Mouse (Mus musculus) stomach, embryonic 16.5 days (tissue): ENCODE results near the gene Prr5l. TPM values are rescaled to one million over a fixed set of nuclear protein-coding genes. Genes with fewer than 3 reads are reported as not detected.

Experiments
- ATAC-seq: fragments of 200-750 bp; cut with Nextera tagmentation; 2 replicates; pipeline ENCODE4 v1.8.0; 2017; ENCODE audit warnings: moderate number of reproducible peaks, moderate TSS enrichment; ENCODE audit not compliant: insufficient read depth, low FRiP score
- H3K27ac ChIP-seq: fragments of 300-500 bp; sonication (generic); 2 replicates; pipeline ENCODE4 v1.5.1; 2014; ENCODE audit warnings: low read length
- H3K27me3 ChIP-seq: fragments of 300-500 bp; sonication (generic); 2 replicates; pipeline ENCODE4 v1.6.1; 2014; ENCODE audit warnings: low read length, control low read depth, mixed read lengths; ENCODE audit not compliant: control insufficient read depth, insufficient read depth
- H3K36me3 ChIP-seq: fragments of 300-500 bp; sonication (generic); 2 replicates; pipeline ENCODE4 v1.6.1; 2014; ENCODE audit warnings: low read length; ENCODE audit not compliant: control insufficient read depth, insufficient read depth
- H3K4me1 ChIP-seq: fragments of 300-500 bp; sonication (generic); 2 replicates; pipeline ENCODE4 v1.6.1; 2014; ENCODE audit warnings: low read length, control low read depth, mixed read lengths; ENCODE audit not compliant: control insufficient read depth, insufficient read depth
- H3K4me2 ChIP-seq: fragments of 300-500 bp; sonication (generic); 2 replicates; pipeline ENCODE4 v1.6.1; 2014; ENCODE audit warnings: low read depth, low read length, mixed read lengths
- H3K4me3 ChIP-seq: fragments of 300-500 bp; sonication (generic); replicated peaks from 2 replicates; pipeline ENCODE4 v1.5.1; 2014; ENCODE audit warnings: mild to moderate bottlenecking, low read length
- H3K9ac ChIP-seq: fragments of 300-500 bp; sonication (generic); 2 replicates; pipeline ENCODE4 v1.6.1; 2014; ENCODE audit warnings: low read length
- H3K9me3 ChIP-seq: fragments of 300-500 bp; sonication (generic); replicated peaks from 2 replicates; pipeline ENCODE4 v1.6.1; 2016; ENCODE audit warnings: low read length, control low read depth; ENCODE audit not compliant: control insufficient read depth
- WGBS: fragments of 180-500 bp; shearing (Covaris S2); extraction: QIAGEN DNeasy Blood & Tissue Kit; methylation state at CpG from one replicate; pipeline ENCODE4 v1.1.7; 2014; 5-methylcytosine and 5-hydroxymethylcytosine counted together
- polyA plus RNA-seq: library from polyadenylated mRNA; unstranded; fragments of >200 nt; fragmentation: Nextera tagmentation; extraction: Ambion mirVana; gene quantifications from 2 replicates; pipeline ENCODE4 v1.2.1, GENCODE M21; 2015

The Prr5l gene
- polyA plus RNA-seq, 1 experiment from 2014 or later = 9.4 TPM

DNA sequence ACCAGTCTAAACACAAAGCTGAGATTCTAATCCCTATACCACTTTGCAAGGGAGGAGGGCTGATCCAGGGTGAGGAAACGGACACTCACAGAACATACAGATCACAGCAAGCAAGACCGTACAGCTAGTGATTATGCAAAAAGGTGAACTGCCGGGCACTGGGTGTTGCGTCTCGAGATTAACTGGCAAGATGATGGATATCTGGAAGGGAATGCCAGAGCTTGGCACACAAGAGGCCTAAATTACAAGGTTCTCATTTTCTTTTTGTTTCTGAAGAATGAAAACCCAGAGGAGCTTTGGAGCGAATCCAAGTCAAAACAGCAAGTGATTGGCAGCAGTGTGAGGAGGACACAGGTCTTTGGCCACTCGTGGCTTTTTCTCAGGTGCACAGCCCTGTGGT lies 28.0 kb downstream of the Prr5l start:
- Histone ChIP-seq H3K27ac (no peak overlapping the region), H3K4me1 (no peaks in the 10 kb centered on the region), H3K9me3 (no peaks in the 10 kb centered on the region), H3K27me3 (no peaks in the 10 kb centered on the region), H3K4me2 (no peak overlapping the region), H3K36me3 (no peaks in the 10 kb centered on the region), H3K4me3 (no peak overlapping the region), H3K9ac (no peak overlapping the region)
- ATAC-seq = no peak
- WGBS = 50% methylated on average over 7 of the region's 7 CpGs

DNA sequence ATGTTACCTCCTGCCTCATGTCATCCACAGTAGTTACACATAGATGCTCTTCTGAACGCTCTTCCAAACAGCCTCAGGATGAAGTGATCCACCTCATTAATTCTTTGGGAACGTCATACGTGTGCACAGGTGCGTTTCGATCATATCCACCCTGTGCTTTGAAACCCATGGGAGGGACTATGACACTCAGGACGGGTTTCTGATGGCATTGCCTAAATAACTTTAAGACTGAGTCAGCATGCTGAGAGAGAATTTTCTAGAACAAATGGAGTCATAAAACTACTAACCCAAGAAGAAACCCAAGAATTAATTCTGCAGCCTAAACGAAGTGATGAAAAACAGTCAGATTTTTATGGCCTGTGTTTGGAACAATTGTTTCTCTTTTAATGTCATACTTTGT lies 40.1 kb downstream of the Prr5l start:
- ATAC-seq = no peak
- Histone ChIP-seq H3K27ac (no peak overlapping the region), H3K9me3 (no peaks in the 10 kb centered on the region), H3K27me3 (no peaks in the 10 kb centered on the region), H3K9ac (no peak overlapping the region), H3K36me3 (no peaks in the 10 kb centered on the region), H3K4me2 (no peak overlapping the region), H3K4me1 (no peaks in the 10 kb centered on the region), H3K4me3 (no peak overlapping the region)
- 77% methylated on average over 7 of the region's 7 CpGs for WGBS

DNA sequence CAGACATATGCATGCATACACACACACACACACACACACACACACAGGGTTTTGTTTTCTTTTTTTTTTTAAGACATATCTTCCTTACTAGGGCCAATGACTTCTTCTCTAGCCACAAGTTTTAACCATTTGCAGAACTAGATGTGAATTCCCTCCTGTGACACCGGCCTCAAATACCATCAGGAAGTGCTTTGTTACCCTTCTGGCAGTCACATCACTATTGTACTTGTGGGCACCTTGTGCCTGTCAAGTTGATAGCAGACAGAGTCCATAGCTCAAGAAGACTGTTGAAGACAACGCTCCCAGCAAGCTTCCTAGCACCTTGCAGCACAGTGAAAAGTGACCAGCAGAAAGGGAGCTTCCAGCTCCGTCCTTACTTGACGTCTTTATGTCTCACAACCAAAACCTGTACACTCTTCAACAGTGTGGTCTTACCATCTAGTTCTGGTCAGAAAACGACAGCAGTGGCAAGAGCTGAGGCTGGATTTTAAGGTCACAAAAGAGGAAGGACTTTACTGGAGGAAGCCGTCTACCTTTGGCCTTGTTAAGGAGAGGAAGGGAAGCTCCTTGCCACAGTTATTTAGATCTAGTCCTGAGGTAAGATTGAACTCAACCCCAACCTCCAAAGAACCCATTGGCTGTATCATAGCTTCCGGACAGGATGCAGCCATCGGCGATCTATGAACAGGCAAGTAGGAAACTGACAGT lies 47.9 kb downstream of the Prr5l start:
- Histone ChIP-seq H3K4me3 (no peak overlapping the region), H3K9me3 (no peaks in the 10 kb centered on the region), H3K36me3 (no peaks in the 10 kb centered on the region), H3K9ac (no peak overlapping the region), H3K4me1 (peaks cover 4% of the 10 kb centered on the region; the same call in 1 of the 2 replicates), H3K27ac (no peak overlapping the region), H3K4me2 (no peak overlapping the region), H3K27me3 (no peaks in the 10 kb centered on the region)
- 82% methylated on average over 9 of the region's 9 CpGs for WGBS
- no peak for ATAC-seq

DNA sequence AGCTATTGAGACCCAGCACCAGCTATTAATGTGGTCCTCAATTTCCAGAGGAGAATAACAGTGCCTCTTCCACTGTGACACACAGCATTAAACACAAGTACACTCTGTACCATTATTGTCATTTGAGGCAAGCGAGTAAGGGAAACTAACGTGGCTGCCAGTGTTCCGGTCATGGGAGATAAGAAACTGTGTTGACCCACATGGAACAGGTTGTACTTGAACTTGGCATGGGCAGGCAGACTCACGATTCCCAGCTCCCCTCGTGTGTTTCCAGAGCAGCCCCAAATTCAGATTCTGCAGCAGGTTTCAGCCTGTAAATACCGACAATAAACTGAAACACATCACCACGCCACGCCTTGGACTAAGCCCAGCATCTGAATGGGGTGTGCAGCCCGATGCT lies 50.5 kb downstream of the Prr5l start:
- Histone ChIP-seq H3K4me3 (no peak overlapping the region), H3K27me3 (no peaks in the 10 kb centered on the region), H3K4me2 (no peak overlapping the region), H3K9me3 (no peaks in the 10 kb centered on the region), H3K9ac (no peak overlapping the region), H3K27ac (no peak overlapping the region), H3K4me1 (peaks cover 8% of the 10 kb centered on the region; the same call in 1 of the 2 replicates), H3K36me3 (no peaks in the 10 kb centered on the region)
- no peak for ATAC-seq
- WGBS = 67% methylated on average over 9 of the region's 9 CpGs

DNA sequence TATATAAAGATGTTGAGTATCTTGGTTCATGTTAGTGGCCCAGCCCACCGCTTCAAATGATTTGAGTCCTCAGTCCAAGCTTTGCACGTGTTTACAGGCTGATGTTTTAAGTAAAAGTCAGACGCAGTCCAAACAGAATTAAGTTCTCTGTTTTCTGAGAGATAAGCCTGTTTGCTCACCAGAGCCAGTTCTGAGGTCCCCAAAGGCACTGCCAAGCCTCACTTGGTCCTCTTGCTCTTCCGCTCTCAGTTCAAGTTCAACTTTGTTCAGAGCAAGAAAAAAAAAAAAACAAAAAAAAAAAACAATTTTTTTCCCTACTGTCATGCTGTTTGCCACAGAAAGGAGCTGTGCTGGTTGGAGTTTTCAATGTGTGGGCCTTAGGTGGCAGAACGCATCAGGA lies 51.0 kb downstream of the Prr5l start:
- H3K4me3 ChIP-seq = no peak overlapping the region
- no peaks in the 10 kb centered on the region for H3K27me3 ChIP-seq
- ATAC-seq = no peak
- no peak overlapping the region for H3K27ac ChIP-seq
- no peaks in the 10 kb centered on the region for H3K9me3 ChIP-seq
- H3K4me1 ChIP-seq = peaks cover 8% of the 10 kb centered on the region; the same call in 1 of the 2 replicates
- H3K36me3 ChIP-seq = no peaks in the 10 kb centered on the region
- H3K4me2 ChIP-seq = no peak overlapping the region
- WGBS = 60% methylated on average over 5 of the region's 5 CpGs
- H3K9ac ChIP-seq = no peak overlapping the region

DNA sequence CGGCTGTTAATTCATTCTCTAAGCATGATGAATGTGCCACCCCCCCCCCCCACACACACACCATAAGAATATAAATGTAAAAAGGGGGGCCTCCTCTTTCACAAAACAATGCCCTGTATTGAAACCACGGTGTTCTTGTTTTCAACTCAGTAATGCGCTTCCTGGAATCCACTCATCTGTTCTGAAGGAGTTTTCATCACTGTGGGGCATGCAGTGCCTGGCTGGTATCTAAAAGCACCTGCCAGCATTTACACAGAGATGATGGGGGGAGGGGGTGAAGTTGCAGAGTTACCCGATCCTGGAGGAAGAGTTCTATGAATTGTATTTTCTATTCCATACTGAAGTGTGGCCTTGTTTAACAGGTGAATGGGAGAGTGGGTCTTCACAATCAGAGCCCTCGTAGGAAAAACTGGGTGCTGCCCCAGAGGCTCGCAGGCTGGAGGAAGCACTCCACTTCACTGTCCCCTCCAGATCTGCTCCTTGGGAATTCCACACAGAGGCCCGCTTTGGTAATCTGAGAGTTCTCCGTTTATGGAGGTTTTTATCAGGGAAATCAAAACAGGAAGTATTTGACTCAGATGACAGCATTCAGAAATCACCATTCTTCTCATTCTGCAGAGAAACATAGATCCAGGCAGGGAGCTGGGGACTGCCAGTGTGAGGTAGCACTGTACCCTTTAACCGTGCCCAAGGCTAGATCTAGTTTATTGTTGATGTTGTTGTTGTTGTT lies 52.5 kb downstream of the Prr5l start:
- WGBS = 38% methylated on average over 9 of the region's 9 CpGs
- ATAC-seq = no peak
- Histone ChIP-seq H3K9me3 (no peaks in the 10 kb centered on the region), H3K4me1 (peaks cover 8% of the 10 kb centered on the region; the same call in 1 of the 2 replicates), H3K9ac (no peak overlapping the region), H3K4me3 (no peak overlapping the region), H3K27me3 (no peaks in the 10 kb centered on the region), H3K36me3 (no peaks in the 10 kb centered on the region), H3K4me2 (no peak overlapping the region), H3K27ac (no peak overlapping the region)

DNA sequence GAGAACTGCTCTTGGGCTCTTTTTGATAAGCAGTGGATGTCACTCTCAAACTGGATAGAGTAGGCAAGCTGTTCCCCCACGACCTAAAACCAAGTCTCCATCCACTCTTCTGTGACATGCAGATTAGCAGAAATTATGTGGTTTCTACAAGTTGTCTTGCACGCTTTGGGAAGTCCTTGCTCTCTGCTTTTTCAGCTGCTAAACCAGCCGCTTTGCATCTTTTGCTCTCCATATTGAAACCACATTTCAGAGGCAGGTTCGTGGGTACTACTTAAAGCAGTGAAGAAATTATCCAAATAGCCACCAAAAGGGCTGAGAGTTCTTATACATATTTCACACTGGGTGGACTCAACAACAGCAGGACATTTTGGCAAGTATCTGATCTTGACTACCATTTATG lies 53.8 kb downstream of the Prr5l start:
- Histone ChIP-seq H3K36me3 (no peaks in the 10 kb centered on the region), H3K27ac (no peak overlapping the region), H3K4me3 (no peak overlapping the region), H3K9me3 (no peaks in the 10 kb centered on the region), H3K9ac (no peak overlapping the region), H3K4me1 (peaks cover 8% of the 10 kb centered on the region; the same call in 1 of the 2 replicates), H3K4me2 (no peak overlapping the region), H3K27me3 (no peaks in the 10 kb centered on the region)
- ATAC-seq = no peak
- 86% methylated on average over 4 of the region's 4 CpGs for WGBS

DNA sequence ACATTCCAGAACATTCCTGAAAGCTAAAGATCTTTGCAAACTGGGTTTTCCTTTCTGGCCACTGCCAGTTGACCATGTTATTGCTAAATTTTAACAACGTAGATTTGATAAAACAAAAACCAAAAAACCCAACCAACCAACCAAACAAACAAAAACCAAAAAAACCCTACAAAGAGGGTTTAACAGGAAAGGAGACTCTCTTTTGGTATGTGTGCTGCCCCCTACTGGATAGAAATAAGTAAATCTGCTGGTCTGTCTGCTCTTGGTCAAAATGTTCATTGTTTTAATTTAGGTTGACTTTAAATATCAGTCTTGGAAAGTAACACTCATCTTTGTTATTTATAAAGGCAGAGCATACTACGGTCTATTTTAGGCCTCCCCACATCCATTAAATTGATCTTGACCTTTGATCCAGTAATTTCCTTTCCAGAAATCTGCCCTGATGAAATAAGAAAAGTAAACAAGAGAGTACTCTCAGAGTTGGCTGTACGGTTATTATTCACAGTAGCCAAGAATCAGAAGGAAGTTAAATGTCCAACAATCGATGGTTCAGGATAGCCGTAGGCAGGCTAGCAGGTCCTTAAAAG lies 54.7 kb downstream of the Prr5l start:
- H3K9ac ChIP-seq = no peak overlapping the region
- no peak overlapping the region; the same call in 1 of the 2 replicates for H3K27ac ChIP-seq
- H3K4me1 ChIP-seq = peaks cover 8% of the 10 kb centered on the region; the same call in 1 of the 2 replicates
- H3K4me2 ChIP-seq = no peak overlapping the region
- no peaks in the 10 kb centered on the region for H3K27me3 ChIP-seq
- no peaks in the 10 kb centered on the region for H3K36me3 ChIP-seq
- WGBS = 44% methylated on average over 5 of the region's 5 CpGs
- no peak for ATAC-seq
- H3K4me3 ChIP-seq = no peak overlapping the region
- no peaks in the 10 kb centered on the region for H3K9me3 ChIP-seq

DNA sequence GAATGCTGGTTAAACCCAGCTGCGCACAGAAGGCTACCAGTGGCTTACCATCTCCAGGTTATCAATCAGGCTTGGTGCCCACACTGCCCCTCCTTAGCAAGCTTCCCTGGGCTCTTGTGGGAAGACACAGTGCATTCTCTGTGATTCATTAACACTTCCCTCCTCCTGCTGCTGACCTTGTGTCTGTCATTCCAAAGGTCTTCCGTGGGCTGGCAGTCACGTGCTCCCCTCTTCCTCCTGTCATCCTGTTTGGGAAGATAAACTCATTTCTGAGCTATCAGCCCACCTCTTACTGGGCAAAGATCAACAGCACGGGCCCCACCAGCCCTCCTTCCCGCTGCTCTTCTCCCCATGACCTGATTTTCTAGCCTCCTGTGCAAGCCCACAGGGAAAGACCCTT lies 55.2 kb downstream of the Prr5l start:
- Histone ChIP-seq H3K9me3 (no peaks in the 10 kb centered on the region), H3K36me3 (no peaks in the 10 kb centered on the region), H3K27ac (no peak overlapping the region; the same call in 1 of the 2 replicates), H3K27me3 (no peaks in the 10 kb centered on the region), H3K4me1 (peaks cover 8% of the 10 kb centered on the region; the same call in 1 of the 2 replicates), H3K9ac (no peak overlapping the region), H3K4me2 (no peak overlapping the region), H3K4me3 (no peak overlapping the region)
- 17% methylated on average over 5 of the region's 5 CpGs for WGBS
- ATAC-seq = peak; percentile 37; the same call in 1 of the 2 replicates
